Mouse (Mus musculus) ovary, adult 18-20 months (tissue): ENCODE data around the gene Ggt6.
A peak's percentile ranks its signal among the peaks of the same experiment; 100 is the strongest.

ENCODE experiments used
- DNase-seq: peaks from one replicate; pipeline ENCODE4 v3.0.0; 2022; ENCODE audit warnings: low spot score, mixed read lengths

Ggt6 gene

GRCm38 (mm10) chr11:72434963-72435693 is at the start of gene Ggt6:
TSS of gene Ggt6 (plus strand) at chr11:72435526.
- DNase-seq = no peak

DNA sequence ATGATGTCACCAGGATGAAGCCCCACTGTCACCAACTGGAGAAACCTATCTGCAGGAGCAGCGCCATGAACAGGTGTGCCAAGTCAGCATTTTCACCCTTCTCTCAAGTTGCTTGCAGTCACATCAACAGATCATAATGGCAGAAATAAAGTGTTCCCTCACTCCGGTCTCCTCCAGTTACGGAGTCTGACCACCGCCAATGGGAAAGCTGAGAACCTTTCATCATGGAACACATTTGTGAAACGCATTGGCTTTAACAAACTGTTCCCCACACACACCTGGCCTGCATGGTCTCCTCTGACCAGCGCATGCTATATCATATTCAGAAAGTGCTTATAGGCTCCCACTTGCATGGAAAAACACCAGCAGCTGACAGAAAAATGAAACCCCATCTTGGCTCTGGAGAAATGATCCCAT is 47.2 kb upstream of the Ggt6 start:
- no peak for DNase-seq

DNA sequence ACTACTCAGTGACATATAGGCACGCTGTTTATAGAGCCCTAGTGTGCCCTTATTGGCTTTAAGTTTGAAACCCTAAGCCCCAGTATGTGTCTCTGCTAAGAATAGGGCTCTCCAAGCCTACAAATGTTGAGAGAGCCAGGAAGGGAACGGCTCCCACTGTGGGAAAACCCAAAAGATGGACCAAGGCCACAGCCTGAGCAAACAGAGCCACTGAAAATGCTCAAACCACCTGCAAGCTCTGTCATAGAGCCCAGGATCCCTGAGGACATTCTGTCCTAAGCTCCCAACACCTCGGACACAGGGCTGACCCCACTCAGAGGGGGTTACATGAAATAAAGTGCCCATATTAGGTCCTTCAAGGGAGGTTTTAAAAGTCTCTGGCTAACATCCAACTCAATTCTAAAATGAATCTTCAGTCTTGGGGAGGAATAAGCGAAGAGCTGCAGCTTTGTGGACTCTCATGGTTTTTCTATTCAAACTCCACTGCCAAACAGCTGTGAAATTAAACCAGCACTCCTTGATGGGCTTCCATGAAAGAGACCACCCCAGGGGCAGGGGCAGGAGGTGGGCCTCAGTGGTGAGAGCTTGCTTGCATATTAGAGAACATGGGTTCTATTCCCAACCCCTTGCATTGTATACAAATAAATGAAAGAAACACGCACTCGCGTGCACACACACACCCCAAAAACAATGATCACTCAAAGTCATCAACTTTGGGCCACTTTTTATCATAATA is 45.8 kb upstream of the Ggt6 start:
- DNase-seq = no peak

GRCm38 (mm10) chr11:72391181-72391580 is 44.1 kb upstream of the Ggt6 start:
- DNase-seq = no peak

- DNase-seq = no peak
Observed at GRCm38 (mm10) chr11:72393243-72393642, 42.1 kb upstream of the Ggt6 start.

DNA sequence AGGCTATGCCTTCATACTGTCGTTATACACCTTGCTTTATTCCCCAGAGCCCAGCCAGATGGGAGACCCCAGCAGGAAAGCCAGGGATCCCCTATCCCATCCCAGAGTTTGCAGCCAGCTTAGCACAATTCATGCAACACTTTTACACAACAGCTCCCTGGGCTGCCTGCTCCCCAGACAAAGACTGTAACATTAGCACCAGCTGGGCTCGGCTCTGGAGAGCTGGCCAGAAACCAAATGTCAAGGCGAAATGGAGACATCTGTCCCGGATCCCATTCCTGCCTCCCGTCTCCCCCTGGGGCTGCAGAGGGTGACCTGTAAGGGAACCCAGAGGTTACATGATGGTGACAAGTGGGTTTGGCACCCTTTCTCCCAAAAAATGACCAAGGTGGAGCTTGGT is 41.7 kb upstream of the Ggt6 start:
- no peak for DNase-seq

- DNase-seq = no peak
Observed at GRCm38 (mm10) chr11:72394694-72395093, 40.6 kb upstream of the Ggt6 start.

DNA sequence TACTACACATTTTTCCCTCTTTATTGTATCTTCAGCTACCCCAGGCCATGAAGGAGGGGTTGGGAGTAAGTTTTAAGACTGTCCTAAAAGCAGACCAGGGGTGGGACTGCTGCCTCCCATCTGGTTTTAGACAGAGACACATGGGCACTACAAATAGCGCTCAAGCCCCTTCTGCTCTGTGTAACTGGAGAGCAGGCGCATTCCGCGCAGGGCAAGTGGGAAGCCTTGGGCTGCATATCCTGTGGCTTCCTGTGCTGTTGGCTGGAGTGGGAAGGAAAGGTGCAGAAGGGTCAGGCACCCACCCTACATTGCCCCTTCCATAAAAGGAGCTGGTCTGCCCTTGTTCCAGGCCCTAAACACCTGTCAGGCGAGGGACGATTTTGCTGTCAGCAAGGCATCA is 39.7 kb upstream of the Ggt6 start:
- no peak for DNase-seq

- peak; percentile 54 for DNase-seq
Observed at GRCm38 (mm10) chr11:72396621-72397020, 38.7 kb upstream of the Ggt6 start.

DNA sequence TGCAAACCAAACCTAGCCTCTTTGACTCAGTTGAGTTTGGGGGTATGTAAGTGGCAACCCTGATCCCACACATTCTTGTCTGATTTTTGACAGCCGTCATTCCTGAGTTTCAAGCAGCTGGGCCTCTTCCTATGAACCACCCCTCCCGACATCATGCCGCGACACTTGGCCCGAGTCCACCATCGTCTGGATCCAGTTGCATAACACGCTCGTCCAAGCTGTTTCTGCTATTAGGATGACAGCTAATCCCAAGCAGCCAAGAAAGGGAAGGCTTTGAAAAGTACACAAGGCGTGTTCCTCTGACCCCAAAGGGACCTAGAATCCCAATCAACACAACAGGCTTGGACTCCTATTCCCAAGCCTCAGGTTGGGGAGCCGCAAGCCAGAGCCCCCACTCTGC is 38.3 kb upstream of the Ggt6 start:
- no peak for DNase-seq

- DNase-seq = no peak
Observed at GRCm38 (mm10) chr11:72397811-72398525, 37.4 kb upstream of the Ggt6 start.

- no peak for DNase-seq
Observed at GRCm38 (mm10) chr11:72401068-72401467, 34.3 kb upstream of the Ggt6 start.

DNA sequence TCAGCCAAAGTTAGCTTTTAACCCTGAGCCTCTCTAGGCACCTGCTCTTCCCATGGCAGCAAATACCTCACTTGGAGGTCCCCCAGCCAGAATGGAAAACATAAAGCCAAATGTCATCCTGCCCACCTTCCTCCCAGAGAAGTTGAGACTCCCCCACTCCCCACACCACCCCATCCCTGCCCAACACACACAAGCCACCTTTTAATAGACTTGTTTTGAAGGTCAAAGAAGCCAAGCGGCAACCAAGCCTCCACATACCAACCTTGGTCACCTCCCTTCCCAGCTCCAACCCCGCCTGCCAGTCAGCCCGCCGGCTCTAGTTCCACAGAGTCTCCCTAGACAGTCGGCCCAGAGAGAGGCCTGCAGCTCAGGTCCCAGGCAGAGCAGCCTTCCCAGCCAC is 33.3 kb upstream of the Ggt6 start:
- peak; percentile 61 for DNase-seq

DNA sequence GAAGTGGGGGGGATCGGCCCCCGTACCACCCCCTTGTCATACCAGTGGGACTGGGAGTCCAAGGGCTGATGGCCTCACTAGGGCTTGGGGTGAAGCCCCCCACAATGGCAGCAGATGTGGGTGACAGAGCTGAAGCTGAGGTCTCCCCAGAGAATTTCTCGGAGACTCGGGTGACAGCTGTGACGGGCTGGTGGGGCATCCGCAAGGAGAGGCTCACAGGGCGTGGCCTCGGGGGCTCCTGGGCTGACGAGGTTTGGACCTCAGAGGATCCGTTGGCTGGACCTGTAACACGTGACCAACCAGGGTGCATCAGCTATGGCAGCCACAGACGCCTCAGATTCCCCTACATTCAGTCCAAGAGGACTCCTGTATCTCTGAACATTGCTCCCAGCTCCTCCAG is 32.4 kb upstream of the Ggt6 start:
- no peak for DNase-seq

GRCm38 (mm10) chr11:72405532-72405931 is 29.8 kb upstream of the Ggt6 start:
- no peak for DNase-seq

DNA sequence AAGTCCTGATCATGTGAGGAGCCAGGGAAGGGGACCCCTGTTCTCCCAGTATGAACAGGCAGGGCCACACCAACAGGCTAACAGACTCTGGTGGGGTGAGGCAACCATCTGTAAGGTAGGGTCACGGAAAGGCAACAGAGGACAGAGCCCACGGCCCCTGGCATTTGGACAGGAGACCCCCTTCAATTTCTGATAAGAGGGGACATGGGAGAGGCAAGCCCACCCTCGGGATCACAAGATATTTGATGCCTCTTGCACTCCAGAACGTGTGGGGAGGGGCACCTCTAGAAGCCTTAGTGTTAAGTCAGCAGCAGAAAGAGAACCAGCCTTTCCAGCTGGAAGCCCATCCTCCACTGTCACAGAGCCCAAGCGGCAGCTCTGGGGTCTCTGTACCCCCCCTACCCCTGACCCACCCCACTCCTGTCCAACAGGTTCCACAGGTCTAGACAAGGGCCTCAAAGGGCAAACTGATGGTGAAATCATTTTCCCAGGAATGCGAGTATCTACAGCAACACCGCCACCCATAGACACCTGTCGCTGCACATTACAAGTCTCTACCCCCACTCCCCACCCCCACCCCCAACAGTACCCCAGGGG is 29.1 kb upstream of the Ggt6 start:
- no peak for DNase-seq

DNA sequence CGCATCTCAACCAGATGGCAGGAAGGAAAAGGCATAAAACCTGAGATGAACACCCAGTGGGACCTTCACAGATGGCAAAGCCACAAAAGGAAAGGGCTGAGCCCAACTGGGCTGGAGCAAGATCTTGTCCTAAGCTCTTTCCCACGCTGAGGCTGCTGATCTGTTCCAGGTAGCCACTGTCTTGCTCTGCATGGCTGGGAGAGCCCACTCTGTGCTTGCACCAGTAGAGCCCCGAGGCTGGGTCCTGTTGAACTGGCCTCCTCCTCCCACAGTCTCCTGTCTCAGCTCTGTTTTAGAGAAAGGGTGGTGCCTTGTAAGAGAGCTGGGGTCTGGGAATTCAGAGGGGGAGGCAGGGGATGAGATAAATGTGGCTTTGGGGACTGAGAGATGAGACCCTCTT is 28.2 kb upstream of the Ggt6 start:
- DNase-seq = no peak

DNA sequence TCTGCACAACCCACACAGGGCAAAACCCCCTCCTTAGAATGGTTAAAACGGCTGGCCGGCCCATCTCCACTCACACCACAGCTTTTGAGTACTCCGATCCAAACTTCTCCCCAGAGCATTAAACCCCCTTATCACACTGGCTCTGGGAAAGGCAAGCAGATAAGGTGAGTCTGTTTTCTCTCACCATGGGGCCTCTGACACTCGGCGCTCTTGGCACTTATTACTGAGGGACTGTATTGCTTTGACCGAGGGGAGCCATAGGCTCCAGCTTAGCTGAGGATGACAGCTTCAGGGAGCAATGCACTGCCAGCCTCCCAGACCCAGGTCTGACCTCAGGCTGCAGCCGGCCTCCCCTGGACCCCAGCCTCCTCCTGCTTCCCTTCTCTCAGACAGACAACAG is 27.8 kb upstream of the Ggt6 start:
- no peak for DNase-seq

DNA sequence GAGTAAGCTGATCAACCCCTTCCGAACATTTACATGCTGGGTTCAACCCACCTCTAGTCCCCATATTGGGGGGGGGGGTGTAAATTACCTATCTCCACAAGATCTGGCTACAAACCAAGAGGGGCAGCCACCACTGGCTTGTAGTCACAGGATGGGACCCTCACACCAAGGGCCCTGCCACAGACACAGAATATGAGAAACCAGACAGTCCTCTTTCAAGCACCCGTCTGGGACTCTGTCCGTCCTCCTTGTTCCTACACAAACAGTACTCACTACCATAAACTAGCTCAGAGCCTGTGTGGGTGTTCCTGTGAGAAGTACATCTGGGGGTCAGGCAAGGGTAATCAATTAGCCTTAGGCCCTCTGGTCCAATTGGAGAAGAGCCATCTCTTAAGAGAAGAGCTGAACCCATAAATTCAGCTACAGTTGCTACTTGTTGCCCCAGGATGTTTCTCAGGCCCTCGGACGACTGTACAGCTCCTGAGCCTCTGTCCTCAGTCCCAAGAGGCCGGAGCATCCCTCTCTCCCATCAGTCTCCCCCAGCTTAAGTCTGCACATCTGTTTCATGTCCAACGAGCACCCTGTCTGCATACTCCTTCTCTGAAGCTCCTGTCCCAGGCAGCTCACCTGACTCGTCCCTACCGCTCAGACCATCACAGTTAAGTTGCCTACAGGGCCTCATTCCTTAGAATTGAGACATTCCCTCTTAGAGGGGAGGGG is 26.7 kb upstream of the Ggt6 start:
- no peak for DNase-seq

- no peak for DNase-seq
Observed at GRCm38 (mm10) chr11:72409649-72410385, 25.5 kb upstream of the Ggt6 start.

DNA sequence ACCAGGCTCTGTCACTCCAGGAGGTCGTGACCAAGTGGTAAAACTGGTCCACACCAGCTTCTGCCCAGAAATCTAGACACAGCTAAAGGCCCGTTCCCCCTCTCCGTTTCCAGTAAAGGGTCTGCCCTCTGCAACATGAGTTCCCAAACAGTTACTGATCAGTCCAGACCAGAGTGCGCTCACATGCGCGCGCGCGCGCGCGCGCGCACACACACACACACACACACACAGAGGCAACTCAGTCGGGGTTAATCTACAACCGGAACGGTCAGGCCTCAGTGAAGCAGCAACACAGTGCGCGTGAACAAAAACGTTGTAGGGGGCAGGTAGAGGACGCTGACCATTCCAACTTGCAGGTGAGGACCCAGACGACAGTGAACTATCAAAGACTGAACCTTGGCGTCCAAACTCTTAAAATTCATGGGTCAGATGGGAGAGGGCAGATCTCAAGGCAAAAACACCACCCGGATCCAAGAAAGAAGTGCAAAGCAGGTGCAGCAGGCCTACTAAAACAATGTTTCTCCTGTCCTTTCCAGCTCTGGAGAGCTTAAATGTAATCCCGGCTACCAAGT is 24.7 kb upstream of the Ggt6 start:
- no peak for DNase-seq
